Mouse (Mus musculus) liver, adult 2 months (tissue): ENCODE results near the gene Car7. TPM values are rescaled to one million over a fixed set of nuclear protein-coding genes. Genes with fewer than 3 reads are reported as not detected.

Experiments
- DNase-seq: peaks from one replicate; pipeline ENCODE4 v3.0.0-alpha.2; 2011; ENCODE audit warnings: low read depth, low spot score; ENCODE audit errors: extremely low read depth
- H3K27ac ChIP-seq: fragments of 200-500 bp; replicated peaks from 2 replicates; pipeline ENCODE4 v1.5.1; 2012; ENCODE audit warnings: low read depth, mild to moderate bottlenecking, control low read depth, inconsistent platforms, low read length; ENCODE audit not compliant: insufficient read depth
- H3K27me3 ChIP-seq: fragments of 200-500 bp; 2 replicates; pipeline ENCODE4 v1.6.1; 2012; ENCODE audit warnings: mild to moderate bottlenecking, moderate library complexity, low read length, inconsistent platforms; ENCODE audit not compliant: control insufficient read depth, insufficient read depth
- H3K36me3 ChIP-seq: fragments of 200-500 bp; 2 replicates; pipeline ENCODE4 v1.6.1; 2012; ENCODE audit warnings: low read length, inconsistent platforms; ENCODE audit not compliant: control insufficient read depth, insufficient read depth
- H3K4me1 ChIP-seq: fragments of 200-500 bp; 2 replicates; pipeline ENCODE4 v1.6.1; 2011; ENCODE audit warnings: low read length; ENCODE audit not compliant: control insufficient read depth, insufficient read depth
- H3K4me3 ChIP-seq: fragments of 200-500 bp; 2 replicates; pipeline ENCODE4 v1.5.1; 2011; ENCODE audit warnings: low read depth, mild to moderate bottlenecking, control low read depth, low read length, moderate library complexity; ENCODE audit not compliant: insufficient read depth
- H3K79me2 ChIP-seq: fragments of 200-500 bp; 2 replicates; pipeline ENCODE4 v1.6.1; 2012; ENCODE audit warnings: inconsistent platforms, mild to moderate bottlenecking, low read length, moderate library complexity; ENCODE audit not compliant: control insufficient read depth, insufficient read depth
- H3K9ac ChIP-seq: fragments of 200-500 bp; 2 replicates; pipeline ENCODE4 v1.6.1; 2012; ENCODE audit warnings: low read depth, mild to moderate bottlenecking, control low read depth, inconsistent platforms, low read length
- CTCF ChIP-seq: fragments of 200-500 bp; IDR thresholded peaks from 2 replicates; pipeline ENCODE4 v1.5.1; 2011; ENCODE audit warnings: low read depth, low read length, control low read depth
- POLR2A ChIP-seq: fragments of 200-500 bp; IDR thresholded peaks from 2 replicates; pipeline ENCODE4 v1.6.1; 2011; ENCODE audit warnings: low read length, control low read depth; ENCODE audit not compliant: insufficient read depth; ENCODE audit errors: extremely low read depth
- WGBS: fragments of 180-500 bp; shearing (Covaris S2); methylation state at CpG from one replicate; pipeline ENCODE4 v1.1.7; 2018; 5-methylcytosine and 5-hydroxymethylcytosine counted together
- polyA plus RNA-seq: library from polyadenylated mRNA; depleted of rRNA; stranded (reverse); fragments of >200 nt; gene quantifications from 2 replicates; pipeline ENCODE4 v1.2.3, GENCODE M21; 2012
- total RNA-seq: library from RNA; depleted of rRNA; stranded (reverse); fragments of >200 nt; gene quantifications from 2 replicates; pipeline ENCODE4 v1.2.3, GENCODE M21; 2014

Car7 gene
- total and polyA plus RNA-seq, 2 experiments: 1.0 to 2.6 TPM

- no peaks in the 10 kb centered on the region for H3K36me3 ChIP-seq
- H3K4me1 ChIP-seq: peaks cover 8% of the 10 kb centered on the region
- peaks cover 7% of the 10 kb centered on the region; the same call in 1 of the 2 replicates for H3K27me3 ChIP-seq
- no peak overlapping the region for H3K27ac ChIP-seq
- no peak overlapping the region for H3K9ac ChIP-seq
- 60% methylated on average over 7 of the region's 7 CpGs for WGBS
- no peak overlapping the region; the same call in 1 of the 2 replicates for H3K4me3 ChIP-seq
- DNase-seq: no peak
- H3K79me2 ChIP-seq: no peaks in the 10 kb centered on the region
- no peak for TF ChIP-seq POLR2A
- TF ChIP-seq CTCF: no peak
Observed at GRCm38 (mm10) chr8:104540238-104540637, 5.7 kb downstream of the Car7 start.

GRCm38 (mm10) chr8:104540710-104541514 lies 6.4 kb downstream of the Car7 start:
- Histone ChIP-seq H3K27ac (no peak overlapping the region), H3K79me2 (no peaks in the 10 kb centered on the region), H3K4me3 (peak overlapping the region; percentile 57), H3K36me3 (no peaks in the 10 kb centered on the region), H3K9ac (peak overlapping the region; percentile 58), H3K27me3 (peaks cover 7% of the 10 kb centered on the region; the same call in 1 of the 2 replicates), H3K4me1 (peaks cover 6% of the 10 kb centered on the region)
- 2% methylated on average over 76 of the region's 76 CpGs for WGBS
- TF ChIP-seq POLR2A: no peak
- TF ChIP-seq CTCF: no peak
- DNase-seq: no peak

GRCm38 (mm10) chr8:104541515-104541880 lies 7.0 kb downstream of the Car7 start:
- no peak for TF ChIP-seq POLR2A
- no peak for TF ChIP-seq CTCF
- Histone ChIP-seq H3K4me1 (peaks cover 6% of the 10 kb centered on the region), H3K27me3 (peaks cover 7% of the 10 kb centered on the region; the same call in 1 of the 2 replicates), H3K36me3 (no peaks in the 10 kb centered on the region), H3K27ac (no peak overlapping the region), H3K79me2 (no peaks in the 10 kb centered on the region), H3K9ac (peak overlapping the region; percentile 58; the same call in 1 of the 2 replicates), H3K4me3 (peak overlapping the region; percentile 57; the same call in 1 of the 2 replicates)
- no peak for DNase-seq
- WGBS: 29% methylated on average over 8 of the region's 8 CpGs

- no peak overlapping the region for H3K9ac ChIP-seq
- peaks cover 7% of the 10 kb centered on the region; the same call in 1 of the 2 replicates for H3K27me3 ChIP-seq
- WGBS: 52% methylated on average over 11 of the region's 11 CpGs
- peaks cover 6% of the 10 kb centered on the region for H3K4me1 ChIP-seq
- TF ChIP-seq CTCF (no peak), POLR2A (no peak)
- no peaks in the 10 kb centered on the region for H3K36me3 ChIP-seq
- no peak overlapping the region for H3K4me3 ChIP-seq
- H3K27ac ChIP-seq: no peak overlapping the region
- DNase-seq: no peak
- H3K79me2 ChIP-seq: no peaks in the 10 kb centered on the region
Observed at GRCm38 (mm10) chr8:104542160-104542559, 7.7 kb downstream of the Car7 start.

GRCm38 (mm10) chr8:104543440-104544045 lies 9.1 kb downstream of the Car7 start:
- no peaks in the 10 kb centered on the region for H3K36me3 ChIP-seq
- WGBS: 92% methylated on average over 8 of the region's 8 CpGs
- DNase-seq: no peak
- no peak for TF ChIP-seq CTCF
- TF ChIP-seq POLR2A: no peak
- peaks cover 6% of the 10 kb centered on the region for H3K4me1 ChIP-seq
- no peaks in the 10 kb centered on the region for H3K79me2 ChIP-seq
- no peak overlapping the region for H3K9ac ChIP-seq
- no peak overlapping the region for H3K4me3 ChIP-seq
- no peak overlapping the region for H3K27ac ChIP-seq
- peaks cover 7% of the 10 kb centered on the region; the same call in 1 of the 2 replicates for H3K27me3 ChIP-seq
